Mouse (Mus musculus) macrophage (primary cell): Measurements from ENCODE around the gene Bckdha. TPM values are rescaled to one million over a fixed set of nuclear protein-coding genes. Genes with fewer than 3 reads are reported as not detected.

Experiments used
- H3K27ac ChIP-seq: fragments of 350-480 bp; formaldehyde crosslinking; 2 replicates; pipeline ENCODE4 v1.9.0; 2021
- H3K36me3 ChIP-seq: fragments of 350-480 bp; formaldehyde crosslinking; 2 replicates; pipeline ENCODE4 v1.9.0; 2021; ENCODE audit errors: inconsistent target
- H3K4me3 ChIP-seq: fragments of 350-480 bp; formaldehyde crosslinking; 2 replicates; pipeline ENCODE4 v1.9.0; 2021; ENCODE audit errors: inconsistent target
- H3K79me2 ChIP-seq: fragments of 350-480 bp; formaldehyde crosslinking; 2 replicates; pipeline ENCODE4 v1.9.0; 2021; ENCODE audit errors: inconsistent target
- WGBS: methylation state at CpG from one replicate; pipeline ENCODE4 v1.1.7; 2026; ENCODE audit warnings: inconsistent platforms; ENCODE audit not compliant: missing documents; 5-methylcytosine and 5-hydroxymethylcytosine counted together
- polyA plus RNA-seq: library from polyadenylated mRNA; stranded (reverse); fragments of 250-400 nt; gene quantifications from 3 replicates; pipeline ENCODE4 v1.2.4, GENCODE M21; 2018; ENCODE audit warnings: inconsistent platforms

The Bckdha gene
- polyA plus RNA-seq, 1 experiment from 2014 or later, result 16.8 TPM

GRCm38 (mm10) chr7:25593859-25594258 lies 64.9 kb downstream of the Bckdha start:
- Histone ChIP-seq H3K79me2 (no peaks in the 10 kb centered on the region), H3K36me3 (no peaks in the 10 kb centered on the region), H3K27ac (no peak overlapping the region), H3K4me3 (no peak overlapping the region)
- 46% methylated on average over 3 of the region's 3 CpGs for WGBS

DNA sequence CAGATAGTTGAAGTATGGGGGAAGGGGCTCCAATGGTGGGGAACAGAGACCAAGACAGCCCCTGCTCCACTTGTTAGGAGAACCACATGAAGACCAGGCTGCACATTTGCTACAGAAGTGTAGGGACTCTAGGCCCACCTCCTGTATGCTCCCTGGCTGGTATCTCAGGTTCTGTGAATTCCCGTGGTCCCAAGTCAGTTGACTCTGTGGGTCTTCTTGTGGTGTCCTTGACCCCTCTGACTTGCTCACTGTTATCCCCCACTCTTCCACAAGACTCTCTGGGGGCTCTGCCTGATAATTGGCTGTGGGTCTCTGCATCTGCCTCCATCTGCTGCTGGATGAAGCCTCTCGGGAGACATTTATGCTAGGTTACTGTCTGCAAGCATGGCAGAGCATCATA lies 67.6 kb downstream of the Bckdha start:
- H3K4me3 ChIP-seq, result no peak overlapping the region
- no peaks in the 10 kb centered on the region for H3K79me2 ChIP-seq
- 97% methylated on average over 2 of the region's 2 CpGs for WGBS
- no peak overlapping the region for H3K27ac ChIP-seq
- no peaks in the 10 kb centered on the region for H3K36me3 ChIP-seq

GRCm38 (mm10) chr7:25585351-25586204 lies 73.2 kb downstream of the Bckdha start:
- no peaks in the 10 kb centered on the region for H3K36me3 ChIP-seq
- WGBS, result 93% methylated on average over 9 of the region's 9 CpGs
- no peaks in the 10 kb centered on the region for H3K79me2 ChIP-seq
- no peak overlapping the region for H3K4me3 ChIP-seq
- no peak overlapping the region for H3K27ac ChIP-seq

GRCm38 (mm10) chr7:25584651-25585050 lies 74.1 kb downstream of the Bckdha start:
- WGBS, result 89% methylated on average over 5 of the region's 5 CpGs
- Histone ChIP-seq H3K27ac (no peak overlapping the region), H3K79me2 (no peaks in the 10 kb centered on the region), H3K36me3 (no peaks in the 10 kb centered on the region), H3K4me3 (no peak overlapping the region)

DNA sequence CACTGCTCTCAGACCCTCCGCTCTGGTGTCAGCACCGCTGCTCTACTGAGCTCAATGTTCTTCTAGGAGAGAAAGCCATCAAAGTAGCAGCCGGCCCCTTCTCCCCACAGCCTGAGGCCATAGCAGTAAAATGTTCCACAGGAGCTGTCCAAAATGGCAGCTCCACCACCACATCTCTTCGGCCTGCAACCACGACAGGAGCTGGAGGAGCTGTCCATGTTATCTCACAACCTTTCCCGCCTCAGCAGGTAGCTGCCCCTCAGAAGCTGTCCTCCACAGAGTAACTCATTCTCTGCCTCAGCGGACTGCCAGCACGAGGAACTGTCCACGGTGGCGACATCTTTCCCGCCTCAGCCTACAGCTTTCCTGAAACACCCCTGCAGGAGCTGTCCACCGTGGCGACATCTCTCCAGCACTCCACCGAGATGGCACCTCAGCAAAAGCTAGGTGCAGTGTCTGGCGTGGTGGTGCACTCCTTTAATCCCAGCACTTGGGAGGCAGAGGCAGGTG lies 76.4 kb downstream of the Bckdha start:
- Histone ChIP-seq H3K36me3 (no peaks in the 10 kb centered on the region), H3K27ac (no peak overlapping the region), H3K4me3 (no peak overlapping the region), H3K79me2 (no peaks in the 10 kb centered on the region)
- 93% methylated on average over 12 of the region's 15 CpGs for WGBS

Other genes starting within 250 kb of the Bckdha start
- not detected in 3 replicates for gene Cxcl17, start 246.1 kb downstream of the Bckdha start, polyA plus RNA-seq
- gene Ceacam1, start 181.4 kb downstream of the Bckdha start, polyA plus RNA-seq, result 5.5 to 15.5 TPM (median 10.5 TPM) in 3 replicates
- 0.19 TPM in 1 of 3 replicates, not detected in the others for gene Ceacam2, start 119.1 kb downstream of the Bckdha start, polyA plus RNA-seq
- gene Erich4, start 43.1 kb downstream of the Bckdha start, polyA plus RNA-seq, result not detected in 3 replicates
- 13.2 to 21.2 TPM (median 16.4 TPM) in 3 replicates for gene Dmac2, start 39.6 kb downstream of the Bckdha start, polyA plus RNA-seq
- gene B3gnt8, start 32.3 kb downstream of the Bckdha start, polyA plus RNA-seq, result 21.5 to 44.1 TPM (median 21.7 TPM) in 3 replicates
- 8.2 to 37.9 TPM (median 20.7 TPM) in 3 replicates for gene Exosc5, start 183 bp upstream of the Bckdha start, polyA plus RNA-seq
- 0.25 to 0.59 TPM (median 0.32 TPM) in 3 replicates for gene Tmem91, start 16.2 kb upstream of the Bckdha start, polyA plus RNA-seq
- 6.8 to 17.7 TPM (median 9.7 TPM) in 3 replicates for gene B9d2, start 21.8 kb upstream of the Bckdha start, polyA plus RNA-seq
- 329 to 471 TPM (median 343 TPM) in 3 replicates for gene Tgfb1, start 28.0 kb upstream of the Bckdha start, polyA plus RNA-seq
- gene Ccdc97, start 60.1 kb upstream of the Bckdha start, polyA plus RNA-seq, result 21.9 to 33.1 TPM (median 32.9 TPM) in 3 replicates
- 94.5 to 149 TPM (median 100 TPM) in 3 replicates for gene Hnrnpul1, start 95.8 kb upstream of the Bckdha start, polyA plus RNA-seq
- 47.8 to 96.5 TPM (median 55.0 TPM) in 3 replicates for gene Axl, start 129.7 kb upstream of the Bckdha start, polyA plus RNA-seq
- gene Cyp2s1, start 157.9 kb upstream of the Bckdha start, polyA plus RNA-seq, result 0.17 to 0.20 TPM in 2 of 3 replicates, not detected in the other
- not detected in 3 replicates for gene Cyp2b10, start 238.6 kb upstream of the Bckdha start, polyA plus RNA-seq